Mouse (Mus musculus) frontal cortex, postnatal 14 days (tissue): Measurements from ENCODE around the gene Dhx32.
"Not testable (repeated sequence)": the region's sequence is repeated elsewhere in the genome, so short reads cannot be mapped to it uniquely, and the experiment has no call there.

ENCODE experiments used
- DNase-seq, 2 experiments: peaks; one replicate each; pipeline ENCODE4 v3.0.0; 2022; ENCODE audit warnings: low spot score in 2 of 2

Gene Dhx32

GRCm38 (mm10) chr7:133729351-133729750 lies 53.2 kb downstream of the Dhx32 start:
- DNase-seq: no peak

DNA sequence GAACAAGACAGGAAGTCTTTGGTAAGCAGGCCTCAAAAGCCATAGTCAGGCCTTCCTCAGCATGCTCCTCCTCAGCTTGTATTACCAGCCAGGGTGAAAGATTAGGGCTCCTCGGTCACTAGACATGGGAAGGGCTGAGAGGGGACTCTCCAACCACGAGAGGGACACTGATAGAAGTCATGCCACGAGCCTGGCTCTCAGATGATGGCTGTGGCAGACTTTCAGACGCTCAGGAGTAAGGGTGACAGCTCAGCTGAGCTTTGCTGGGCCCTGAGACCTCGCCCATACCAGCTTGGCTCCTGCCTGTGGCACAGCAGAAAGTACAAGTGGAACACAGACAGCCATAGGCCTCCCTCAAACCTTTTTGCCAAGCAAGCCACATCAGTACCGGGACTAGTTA lies 55.5 kb downstream of the Dhx32 start:
- DNase-seq: no peak

- DNase-seq: no peak
Measured at GRCm38 (mm10) chr7:133725571-133725970, 57.0 kb downstream of the Dhx32 start.

DNA sequence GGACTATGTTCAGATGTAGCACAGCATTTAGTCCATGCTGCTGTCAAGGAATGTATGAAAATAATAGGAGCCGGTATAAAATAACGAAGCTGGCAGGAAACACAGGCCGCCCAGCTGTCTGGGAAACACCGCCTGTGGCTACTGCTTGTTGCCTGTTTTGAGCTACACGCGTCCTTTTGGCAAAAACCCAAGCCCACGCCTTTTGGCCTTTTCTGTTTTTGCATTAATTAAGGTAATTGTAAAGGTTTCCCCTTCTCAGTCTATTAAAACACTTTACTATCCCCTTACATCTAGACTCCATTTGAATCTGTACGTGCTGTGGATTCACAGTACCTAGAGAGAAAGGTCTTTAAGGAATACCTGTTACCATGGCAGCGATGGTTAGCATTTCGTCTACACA lies 57.7 kb downstream of the Dhx32 start:
- DNase-seq: no peak

- DNase-seq: no peak
Measured at GRCm38 (mm10) chr7:133720616-133721015, 61.9 kb downstream of the Dhx32 start.

GRCm38 (mm10) chr7:133718580-133718979 lies 63.9 kb downstream of the Dhx32 start:
- no peak for DNase-seq

DNA sequence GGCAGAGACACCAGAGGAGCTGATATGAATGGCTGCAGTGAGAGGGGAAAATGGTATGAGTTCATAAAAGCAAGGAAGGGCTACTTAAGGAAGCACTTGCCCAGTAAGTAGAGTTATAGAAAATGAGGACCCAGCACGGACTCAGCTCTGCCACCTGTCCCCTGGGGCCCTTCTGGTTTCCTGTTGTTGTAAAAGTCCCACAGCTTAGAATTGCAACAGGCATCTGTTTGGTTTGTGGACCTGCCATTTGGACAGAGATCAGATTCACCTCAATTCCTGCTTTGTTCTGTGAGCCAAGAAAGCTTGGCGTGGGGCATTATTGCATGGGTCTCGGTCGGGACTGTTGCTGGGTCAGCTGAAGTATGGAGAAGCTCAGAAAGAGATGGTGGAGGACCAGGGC lies 67.1 kb downstream of the Dhx32 start:
- DNase-seq: no peak

GRCm38 (mm10) chr7:133707301-133707700 lies 75.2 kb downstream of the Dhx32 start:
- no peak for DNase-seq

GRCm38 (mm10) chr7:133703906-133704305 lies 78.6 kb downstream of the Dhx32 start:
- DNase-seq: no peak

- DNase-seq: no peak
Measured at GRCm38 (mm10) chr7:133702333-133702732, 80.2 kb downstream of the Dhx32 start.

GRCm38 (mm10) chr7:133701366-133701765 lies 81.2 kb downstream of the Dhx32 start:
- no peak for DNase-seq

DNA sequence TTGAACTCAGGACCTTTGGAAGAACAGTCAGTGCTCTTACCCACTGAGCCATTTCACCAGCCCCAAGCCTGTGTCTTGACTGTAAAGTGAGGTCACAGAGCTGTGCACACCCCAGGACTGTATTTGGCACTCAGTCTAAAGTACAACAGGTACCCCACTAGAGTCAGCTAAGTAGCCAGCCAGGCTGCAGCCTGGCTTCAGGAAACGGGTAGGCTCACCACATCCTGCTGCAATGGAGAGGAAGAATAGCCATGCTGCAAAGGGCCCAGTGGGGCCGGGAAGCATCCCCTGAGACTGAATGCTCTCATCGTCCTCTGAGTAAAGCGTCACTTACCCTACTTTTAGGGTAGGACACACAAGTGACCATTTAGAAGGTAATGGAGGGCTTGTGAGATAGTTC lies 82.6 kb downstream of the Dhx32 start:
- DNase-seq: no peak

DNA sequence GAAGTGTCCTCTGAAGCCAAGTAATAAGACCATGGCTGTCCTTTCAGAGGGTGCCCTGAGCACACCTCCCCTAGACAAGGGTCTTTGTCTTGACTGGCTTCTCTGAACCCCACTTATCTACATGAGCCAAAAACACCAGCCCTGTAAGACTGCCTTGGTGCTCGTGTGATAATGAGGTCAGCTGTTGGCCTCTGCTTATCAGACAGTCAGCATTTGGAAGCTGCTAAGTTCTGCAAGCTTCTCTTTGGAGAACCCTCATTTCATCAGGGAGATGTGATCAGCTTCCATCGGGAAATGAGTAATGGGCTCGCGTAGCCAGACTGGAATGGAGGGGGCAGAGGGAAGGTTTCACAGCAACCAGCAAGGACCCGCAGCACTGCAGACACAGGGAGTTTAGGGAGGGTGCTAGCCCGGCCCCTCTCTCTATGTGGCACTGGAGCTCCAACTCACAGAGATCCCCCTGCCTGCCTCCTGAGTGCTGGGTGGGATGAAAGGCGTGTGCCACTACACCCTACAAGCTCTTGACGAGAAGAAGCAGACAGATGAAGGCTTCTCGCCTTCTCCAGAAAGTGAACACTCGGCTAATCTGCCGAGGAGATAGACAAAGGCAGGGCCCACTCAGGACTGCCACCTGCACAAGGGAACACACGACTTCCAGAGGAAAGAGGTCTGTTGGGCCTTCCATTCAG lies 84.4 kb downstream of the Dhx32 start:
- no peak for DNase-seq

DNA sequence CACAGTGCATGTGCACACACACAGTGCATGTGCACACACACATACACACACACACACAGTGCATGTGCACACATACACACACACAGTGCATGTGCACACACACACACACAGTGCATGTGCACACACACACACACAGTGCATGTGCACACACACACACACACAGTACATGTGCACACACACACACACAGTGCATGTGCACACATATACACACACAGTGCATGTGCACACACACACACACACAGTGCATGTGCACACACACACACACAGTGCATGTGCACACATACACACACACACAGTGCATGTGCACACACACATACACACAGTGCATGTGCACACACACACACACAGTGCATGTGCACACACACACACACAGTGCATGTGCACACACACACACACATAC lies 96.9 kb downstream of the Dhx32 start:
- not testable (repeated sequence) for DNase-seq

- DNase-seq: no peak
Measured at GRCm38 (mm10) chr7:133684701-133685100, 97.8 kb downstream of the Dhx32 start.

DNA sequence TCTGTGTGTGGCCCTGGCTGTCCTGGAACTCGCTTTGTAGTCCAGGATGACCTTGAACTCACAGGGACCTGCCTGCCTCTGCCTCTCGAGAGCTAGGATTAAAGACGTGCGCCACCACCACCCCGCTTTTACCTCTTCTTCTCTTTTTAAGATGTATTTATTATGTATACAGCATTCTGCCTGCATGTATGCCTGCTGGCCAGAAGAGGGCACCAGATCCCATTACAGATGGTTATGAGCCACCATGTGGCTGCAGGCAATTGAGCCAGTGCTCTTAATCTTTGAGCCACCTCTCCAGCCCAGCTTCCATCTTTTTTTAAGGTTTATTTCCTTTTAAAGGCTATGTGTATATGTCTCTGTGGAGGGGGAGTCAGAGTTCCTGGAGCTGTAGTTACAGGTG lies 98.4 kb downstream of the Dhx32 start:
- DNase-seq: no peak

GRCm38 (mm10) chr7:133683626-133684025 lies 98.9 kb downstream of the Dhx32 start:
- no peak for DNase-seq

- no peak for DNase-seq
Measured at GRCm38 (mm10) chr7:133679961-133680360, 102.6 kb downstream of the Dhx32 start, which contains the start of gene Mmp21. Mmp21 (minus strand) TSS chr7:133680061.

GRCm38 (mm10) chr7:133679439-133679838 lies 103.1 kb downstream of the Dhx32 start:
- no peak for DNase-seq

DNA sequence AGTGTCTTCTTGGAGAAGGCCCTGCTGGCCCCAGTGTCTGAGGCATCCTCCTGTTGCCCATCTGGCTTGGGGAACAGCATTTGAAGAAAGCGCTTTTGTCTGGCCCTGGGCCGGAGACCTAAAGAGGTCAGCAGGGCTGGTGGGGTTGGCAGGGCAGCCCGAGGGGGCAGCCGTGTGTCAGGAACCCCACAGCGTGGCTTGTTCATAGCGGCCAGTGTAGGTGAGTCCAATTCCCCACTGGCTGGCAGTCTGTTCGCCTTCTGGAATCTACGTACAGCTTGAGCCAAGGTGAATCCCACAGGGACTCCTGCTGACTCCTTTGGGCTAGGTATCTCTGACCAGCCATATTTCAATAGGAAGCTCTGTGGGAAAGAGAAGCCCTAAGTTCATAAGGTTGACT lies 103.8 kb downstream of the Dhx32 start:
- DNase-seq: no peak

DNA sequence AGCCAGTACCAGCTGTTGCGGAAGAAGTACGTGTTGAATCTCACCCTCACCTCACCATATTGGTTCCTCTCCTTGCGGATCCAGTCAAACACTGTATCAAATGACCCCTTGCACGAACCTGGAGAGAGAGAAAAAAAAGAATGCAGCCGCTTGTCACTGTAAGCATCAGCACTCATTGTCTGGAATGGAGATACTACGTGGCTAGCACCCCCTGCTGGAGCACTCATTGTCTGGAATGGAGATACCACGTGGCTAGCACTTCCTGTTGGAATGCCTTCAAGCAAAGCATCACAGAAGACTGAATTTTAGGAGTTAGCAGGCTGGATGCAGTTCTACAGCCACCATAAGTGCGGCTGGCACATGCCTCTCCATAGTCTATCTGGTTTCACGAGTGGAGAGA lies 106.5 kb downstream of the Dhx32 start:
- DNase-seq: no peak
